Mouse (Mus musculus) neural tube, embryonic 11.5 days (tissue): ENCODE measurements at regions not wholly inside any gene's neighbourhood (a gene's known extent, or its start where the extent isn't known, plus 50 kb on each side); places are given as distances from the start of the nearest gene placed in this dataset.

Experiments
- ATAC-seq: fragments of 200-750 bp; cut with Nextera tagmentation; 2 replicates; pipeline ENCODE4 v1.8.0; 2017; ENCODE audit warnings: moderate number of reproducible peaks, mild to moderate bottlenecking, moderate TSS enrichment, moderate library complexity; ENCODE audit not compliant: insufficient read depth, low FRiP score, low TSS enrichment
- DNase-seq: peaks from one replicate; pipeline ENCODE4 v3.0.0-alpha.2; 2015; ENCODE audit warnings: low spot score
- H3K27ac ChIP-seq: fragments of 300-500 bp; sonication (generic); 2 replicates; pipeline ENCODE4 v1.5.1; 2014; ENCODE audit warnings: low read depth, mild to moderate bottlenecking, low read length
- H3K27me3 ChIP-seq: fragments of 300-500 bp; sonication (generic); 2 replicates; pipeline ENCODE4 v1.6.1; 2014; ENCODE audit warnings: mild to moderate bottlenecking, low read length, mixed read lengths; ENCODE audit not compliant: control insufficient read depth, insufficient read depth
- H3K36me3 ChIP-seq: fragments of 300-500 bp; sonication (generic); 2 replicates; pipeline ENCODE4 v1.6.1; 2014; ENCODE audit warnings: mild to moderate bottlenecking, low read length, moderate library complexity, mixed read lengths; ENCODE audit not compliant: control insufficient read depth, insufficient read depth
- H3K4me1 ChIP-seq: fragments of 300-500 bp; sonication (generic); 2 replicates; pipeline ENCODE4 v1.6.1; 2014; ENCODE audit warnings: low read length, mixed read lengths; ENCODE audit not compliant: control insufficient read depth, insufficient read depth
- H3K4me2 ChIP-seq: fragments of 300-500 bp; sonication (generic); 2 replicates; pipeline ENCODE4 v1.6.1; 2014; ENCODE audit warnings: low read depth, mild to moderate bottlenecking, moderate library complexity
- H3K4me3 ChIP-seq: fragments of 300-500 bp; sonication (generic); 2 replicates; pipeline ENCODE4 v1.5.1; 2014; ENCODE audit warnings: low read depth, low read length
- H3K9ac ChIP-seq: fragments of 300-500 bp; sonication (generic); 2 replicates; pipeline ENCODE4 v1.6.1; 2014; ENCODE audit warnings: mild to moderate bottlenecking, low read length
- H3K9me3 ChIP-seq: fragments of 300-500 bp; sonication (generic); 2 replicates; pipeline ENCODE4 v1.6.1; 2016; ENCODE audit warnings: low read length; ENCODE audit not compliant: control insufficient read depth
- WGBS: fragments of 180-500 bp; shearing (Covaris S2); extraction: QIAGEN DNeasy Blood & Tissue Kit; methylation state at CpG from one replicate; pipeline ENCODE4 v1.1.7; 2014; 5-methylcytosine and 5-hydroxymethylcytosine counted together

DNA sequence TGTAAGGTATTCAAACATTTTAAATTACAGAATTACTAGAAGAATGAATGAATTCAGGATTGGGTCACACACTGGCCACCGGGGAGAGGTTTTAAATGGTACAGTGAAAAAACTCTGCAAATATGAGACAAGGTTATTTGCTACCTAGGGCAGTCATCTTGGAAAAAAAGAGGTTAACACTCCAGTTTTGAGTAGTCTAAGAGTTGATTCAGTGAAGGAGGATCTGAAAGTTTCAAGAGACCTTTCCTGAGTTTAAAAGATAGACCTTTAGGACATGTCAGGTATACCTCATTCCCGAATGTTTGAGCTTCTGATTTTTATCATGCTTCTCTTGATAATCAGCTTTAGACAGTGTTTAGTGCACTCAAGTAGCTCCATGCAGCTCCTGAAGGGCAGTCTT lies 488.0 kb upstream of the A1bg start:
- no peak overlapping the region for H3K9ac ChIP-seq
- H3K36me3 ChIP-seq: no peaks in the 10 kb centered on the region
- H3K9me3 ChIP-seq: no peaks in the 10 kb centered on the region
- no peaks in the 10 kb centered on the region for H3K27me3 ChIP-seq
- H3K4me2 ChIP-seq: no peak overlapping the region
- H3K27ac ChIP-seq: no peak overlapping the region
- H3K4me3 ChIP-seq: no peak overlapping the region
- 84% methylated on average over 2 of the region's 2 CpGs for WGBS
- no peaks in the 10 kb centered on the region for H3K4me1 ChIP-seq
- ATAC-seq (no peak), DNase-seq (no peak)

DNA sequence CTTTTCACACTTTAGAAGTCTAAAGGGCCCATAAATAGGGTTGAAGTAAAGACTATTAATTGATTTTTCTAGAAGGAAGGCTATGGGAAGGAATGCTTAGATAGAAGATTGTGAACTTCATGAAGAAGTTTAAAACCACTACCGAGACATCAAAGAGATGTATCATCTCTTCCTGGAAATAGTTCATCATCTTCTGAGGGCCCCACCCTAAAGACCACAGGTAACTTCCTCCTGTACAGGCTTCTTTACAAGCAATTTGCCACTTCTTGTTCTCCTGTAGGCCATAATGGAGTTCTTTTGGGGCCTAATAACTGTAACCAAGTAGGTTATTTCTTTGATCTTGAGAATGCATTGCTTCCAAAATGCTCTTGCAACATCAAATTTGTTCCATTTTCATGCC lies 485.8 kb upstream of the A1bg start:
- no peaks in the 10 kb centered on the region for H3K36me3 ChIP-seq
- no peak overlapping the region for H3K4me3 ChIP-seq
- no peak overlapping the region for H3K27ac ChIP-seq
- DNase-seq: no peak
- no peaks in the 10 kb centered on the region for H3K27me3 ChIP-seq
- H3K4me2 ChIP-seq: no peak overlapping the region
- ATAC-seq: no peak
- H3K4me1 ChIP-seq: no peaks in the 10 kb centered on the region
- H3K9ac ChIP-seq: no peak overlapping the region
- WGBS: 92% methylated on average over 1 of the region's 1 CpGs
- H3K9me3 ChIP-seq: no peaks in the 10 kb centered on the region

DNA sequence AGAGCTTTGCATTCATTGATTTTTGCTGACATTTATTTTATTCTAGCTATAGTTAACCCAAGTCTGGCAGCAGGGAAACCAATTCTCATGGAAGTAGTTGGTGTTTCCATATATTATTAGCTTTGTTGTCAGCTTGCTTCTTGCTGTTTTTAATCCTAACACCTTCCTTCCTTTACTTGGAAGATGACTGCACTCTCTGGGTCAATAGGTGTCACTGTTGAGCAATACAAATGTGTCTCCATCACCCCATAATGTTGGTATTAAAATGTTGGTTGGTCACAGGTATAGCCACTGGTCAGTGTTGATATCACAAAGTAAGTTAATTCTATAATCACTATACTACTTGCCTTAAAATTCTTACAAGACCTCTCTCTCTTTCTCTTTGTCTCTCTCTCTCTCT lies 477.9 kb upstream of the A1bg start:
- no peak overlapping the region for H3K9ac ChIP-seq
- no peak overlapping the region for H3K27ac ChIP-seq
- H3K9me3 ChIP-seq: no peaks in the 10 kb centered on the region
- no peak for DNase-seq
- no peak overlapping the region for H3K4me2 ChIP-seq
- H3K27me3 ChIP-seq: no peaks in the 10 kb centered on the region
- H3K4me3 ChIP-seq: no peak overlapping the region
- peaks cover 2% of the 10 kb centered on the region; the same call in 1 of the 2 replicates for H3K4me1 ChIP-seq
- ATAC-seq: no peak
- H3K36me3 ChIP-seq: no peaks in the 10 kb centered on the region

DNA sequence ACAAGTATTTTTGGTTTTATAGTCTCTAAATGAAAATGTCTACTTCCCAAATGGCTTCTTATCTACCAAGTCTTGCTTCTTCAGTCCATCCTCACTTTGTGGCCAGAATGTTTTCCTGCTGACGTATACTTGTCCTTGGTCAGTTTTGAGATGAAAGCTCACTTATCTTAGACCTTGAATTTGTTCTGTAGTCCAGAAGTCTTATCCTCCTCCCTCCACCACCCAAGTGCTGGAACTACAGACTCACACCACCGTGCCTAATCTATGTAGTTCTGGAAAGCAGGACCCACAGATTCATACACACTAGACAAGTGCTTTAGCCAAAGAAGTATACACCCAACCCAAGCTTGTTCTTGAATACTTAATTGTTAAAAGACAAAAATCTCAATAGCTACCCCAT lies 477.2 kb upstream of the A1bg start:
- WGBS: 80% methylated on average over 2 of the region's 2 CpGs
- Histone ChIP-seq H3K4me3 (no peak overlapping the region), H3K4me2 (no peak overlapping the region), H3K27me3 (no peaks in the 10 kb centered on the region), H3K9ac (no peak overlapping the region), H3K9me3 (no peaks in the 10 kb centered on the region), H3K36me3 (no peaks in the 10 kb centered on the region), H3K27ac (no peak overlapping the region), H3K4me1 (peaks cover 8% of the 10 kb centered on the region; the same call in 1 of the 2 replicates)
- ATAC-seq (no peak), DNase-seq (no peak)

DNA sequence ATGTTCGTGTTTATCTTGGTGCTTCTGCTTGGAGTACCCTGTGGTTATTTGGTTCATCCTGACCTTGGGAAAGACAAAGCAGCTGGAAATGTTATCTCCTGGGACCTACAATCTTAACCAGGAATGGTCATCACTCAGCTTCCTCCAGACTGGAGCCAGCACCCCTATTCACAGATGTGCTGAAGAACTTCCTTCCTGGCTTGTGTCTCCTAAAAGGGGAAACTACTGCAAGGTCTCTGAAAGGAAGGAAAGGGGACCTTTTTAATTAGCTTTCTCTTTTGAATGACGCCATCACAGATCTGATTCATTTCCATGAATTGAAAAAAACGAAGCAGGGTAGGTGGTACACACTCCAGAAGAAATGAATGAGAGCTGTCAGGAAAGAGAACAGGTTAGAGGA lies 476.0 kb upstream of the A1bg start:
- Histone ChIP-seq H3K27ac (no peak overlapping the region), H3K36me3 (no peaks in the 10 kb centered on the region), H3K4me1 (peaks cover 8% of the 10 kb centered on the region; the same call in 1 of the 2 replicates), H3K9me3 (no peaks in the 10 kb centered on the region), H3K4me3 (no peak overlapping the region), H3K9ac (no peak overlapping the region), H3K27me3 (no peaks in the 10 kb centered on the region), H3K4me2 (no peak overlapping the region)
- DNase-seq: no peak
- WGBS: 88% methylated on average over 3 of the region's 3 CpGs
- ATAC-seq: no peak

DNA sequence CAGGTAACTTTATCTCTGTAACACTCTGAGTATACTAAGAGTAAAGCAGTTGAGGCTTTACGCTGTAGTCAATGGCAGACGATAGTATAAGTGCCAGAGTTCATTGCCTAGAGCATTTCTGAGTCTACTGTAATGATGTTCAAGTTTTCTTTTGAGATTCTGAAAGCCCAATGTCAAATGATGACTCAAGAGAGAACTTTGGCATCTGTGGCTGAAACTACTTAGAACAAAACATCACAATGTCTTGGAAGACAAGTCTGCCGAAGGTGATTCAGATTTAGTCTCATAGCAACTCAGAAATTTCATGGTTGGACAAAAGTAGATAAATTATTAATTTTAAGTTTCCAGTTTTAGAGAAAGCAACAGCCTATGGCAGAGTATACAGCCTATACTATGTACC lies 474.2 kb upstream of the A1bg start:
- Histone ChIP-seq H3K27me3 (no peaks in the 10 kb centered on the region), H3K9me3 (no peaks in the 10 kb centered on the region), H3K36me3 (no peaks in the 10 kb centered on the region), H3K4me2 (no peak overlapping the region), H3K4me1 (peaks cover 8% of the 10 kb centered on the region; the same call in 1 of the 2 replicates), H3K27ac (no peak overlapping the region), H3K9ac (no peak overlapping the region), H3K4me3 (no peak overlapping the region)
- WGBS: 92% methylated on average over 3 of the region's 3 CpGs
- DNase-seq (no peak), ATAC-seq (no peak)

DNA sequence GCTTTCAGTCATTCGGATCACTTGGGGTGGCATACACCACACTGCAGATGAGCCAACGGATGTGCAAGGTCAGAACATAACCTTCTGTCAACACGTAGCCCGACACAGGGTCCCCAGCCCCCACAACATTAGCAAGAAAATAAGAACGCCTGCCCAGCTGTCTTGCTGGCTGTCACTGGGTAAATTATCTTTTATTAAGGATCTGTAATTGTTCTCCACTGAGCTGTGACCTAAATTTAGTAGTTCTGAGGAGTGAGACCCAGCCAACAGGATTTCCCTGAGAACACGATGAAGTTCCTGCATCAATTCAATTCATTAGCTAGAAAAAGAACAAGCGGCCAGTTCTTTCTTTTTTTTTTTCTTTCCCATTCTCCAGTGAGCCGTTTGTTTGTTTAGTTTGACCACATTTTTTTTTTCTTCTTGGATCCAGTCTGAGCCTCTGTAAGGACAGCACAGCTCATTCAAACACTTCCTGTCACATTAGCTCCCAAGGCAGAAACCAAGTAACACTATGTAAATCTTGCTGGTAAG lies 472.5 kb upstream of the A1bg start:
- Histone ChIP-seq H3K27ac (no peak overlapping the region), H3K4me3 (no peak overlapping the region), H3K27me3 (no peaks in the 10 kb centered on the region), H3K4me2 (no peak overlapping the region), H3K9ac (no peak overlapping the region), H3K4me1 (peaks cover 8% of the 10 kb centered on the region; the same call in 1 of the 2 replicates), H3K36me3 (no peaks in the 10 kb centered on the region), H3K9me3 (no peaks in the 10 kb centered on the region)
- ATAC-seq: peak; percentile 73
- WGBS: 26% methylated on average over 8 of the region's 8 CpGs
- DNase-seq: peak; percentile 52

DNA sequence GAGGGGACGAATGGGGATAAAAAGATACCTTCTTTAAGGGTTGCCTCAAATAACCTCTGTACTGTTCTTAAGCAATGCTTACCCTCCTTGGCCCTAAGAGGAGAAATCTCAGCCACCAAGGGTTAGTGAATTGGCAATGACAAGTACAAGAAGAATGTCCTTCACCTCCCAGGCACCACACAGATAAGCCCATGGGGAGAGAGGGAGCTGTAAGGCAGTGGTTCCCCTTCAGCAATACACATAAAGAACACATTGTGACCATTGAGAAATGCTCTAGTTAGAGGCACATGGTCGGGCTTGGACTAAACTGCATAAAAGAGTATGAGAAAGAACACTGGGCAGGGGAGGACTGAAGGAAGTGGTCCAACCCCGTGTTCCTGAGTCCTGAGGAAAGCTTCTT lies 457.9 kb upstream of the A1bg start:
- Histone ChIP-seq H3K4me1 (no peaks in the 10 kb centered on the region), H3K36me3 (no peaks in the 10 kb centered on the region), H3K9me3 (no peaks in the 10 kb centered on the region), H3K4me2 (no peak overlapping the region), H3K27me3 (no peaks in the 10 kb centered on the region), H3K4me3 (no peak overlapping the region), H3K27ac (no peak overlapping the region), H3K9ac (no peak overlapping the region)
- WGBS: 66% methylated on average over 3 of the region's 3 CpGs
- DNase-seq (no peak), ATAC-seq (no peak)

DNA sequence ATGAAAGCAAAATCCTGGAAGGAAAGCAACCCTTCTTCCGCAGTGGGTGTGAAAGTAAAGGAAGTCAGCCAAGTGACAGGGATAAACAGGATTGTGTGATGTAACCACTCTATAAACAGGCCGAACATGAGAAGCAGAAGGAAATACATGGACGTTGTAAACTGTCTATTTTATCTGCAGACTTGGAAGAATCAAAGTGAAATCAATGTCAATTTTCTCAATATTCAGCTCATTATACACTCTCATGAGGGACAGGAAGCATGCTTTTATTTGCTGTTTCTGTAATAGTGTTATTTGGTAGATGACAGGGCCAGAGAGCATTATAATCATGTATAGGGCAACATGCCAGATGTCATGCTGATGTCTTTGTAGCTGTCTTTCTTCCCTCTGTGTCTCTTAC lies 443.5 kb upstream of the A1bg start:
- DNase-seq (no peak), ATAC-seq (no peak)
- H3K4me1 ChIP-seq: no peaks in the 10 kb centered on the region
- no peak overlapping the region for H3K27ac ChIP-seq
- H3K27me3 ChIP-seq: no peaks in the 10 kb centered on the region
- 85% methylated on average over 3 of the region's 3 CpGs for WGBS
- no peak overlapping the region for H3K4me2 ChIP-seq
- no peaks in the 10 kb centered on the region for H3K9me3 ChIP-seq
- no peak overlapping the region for H3K4me3 ChIP-seq
- H3K9ac ChIP-seq: no peak overlapping the region
- no peaks in the 10 kb centered on the region for H3K36me3 ChIP-seq
